Mouse (Mus musculus): ENCODE data around the gene Lrrtm3. TPM values are rescaled to one million over a fixed set of nuclear protein-coding genes. Genes with fewer than 3 reads are reported as not detected.
A peak's percentile ranks its signal among the peaks of the same experiment; 100 is the strongest.

Lrrtm3 gene
- polyA plus RNA-seq, 1 experiment from 2014 or later, result 44.5 TPM

DNA sequence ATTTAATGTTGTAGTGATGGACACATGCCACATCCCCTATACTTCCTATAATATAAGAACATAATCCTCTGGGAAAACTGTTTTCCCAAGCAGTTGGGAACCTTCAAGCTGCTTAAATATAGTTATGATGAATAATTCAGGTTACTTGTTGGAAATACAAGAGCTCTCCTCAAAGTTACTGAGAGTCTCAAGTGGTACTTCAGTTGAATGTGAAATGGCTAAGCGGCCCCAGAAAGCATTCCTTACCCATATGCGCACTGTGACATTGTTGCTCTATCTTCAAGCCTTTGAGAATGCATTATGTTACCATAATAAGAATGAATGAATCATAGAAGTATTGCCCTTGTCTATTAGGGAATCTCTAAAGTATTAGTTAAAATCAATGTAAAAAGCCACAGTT lies 117.8 kb downstream of the Lrrtm3 start:
- Histone ChIP-seq H3K27me3 (replicated peaks) (no peaks in the 10 kb centered on the region), H3K9me3 (replicated peaks) (no peaks in the 10 kb centered on the region), H3K27ac (replicated peaks) (no peak overlapping the region), H3K36me3 (no peaks in the 10 kb centered on the region), H3K9ac (replicated peaks) (no peak overlapping the region), H3K4me1 (peaks cover 3% of the 10 kb centered on the region), H3K4me3 (replicated peaks) (no peak overlapping the region), H3K4me2 (no peak overlapping the region)
- no peak for ATAC-seq (ENCODE audit: low FRiP score)
- WGBS, result 94% methylated on average over 2 of the region's 2 CpGs

DNA sequence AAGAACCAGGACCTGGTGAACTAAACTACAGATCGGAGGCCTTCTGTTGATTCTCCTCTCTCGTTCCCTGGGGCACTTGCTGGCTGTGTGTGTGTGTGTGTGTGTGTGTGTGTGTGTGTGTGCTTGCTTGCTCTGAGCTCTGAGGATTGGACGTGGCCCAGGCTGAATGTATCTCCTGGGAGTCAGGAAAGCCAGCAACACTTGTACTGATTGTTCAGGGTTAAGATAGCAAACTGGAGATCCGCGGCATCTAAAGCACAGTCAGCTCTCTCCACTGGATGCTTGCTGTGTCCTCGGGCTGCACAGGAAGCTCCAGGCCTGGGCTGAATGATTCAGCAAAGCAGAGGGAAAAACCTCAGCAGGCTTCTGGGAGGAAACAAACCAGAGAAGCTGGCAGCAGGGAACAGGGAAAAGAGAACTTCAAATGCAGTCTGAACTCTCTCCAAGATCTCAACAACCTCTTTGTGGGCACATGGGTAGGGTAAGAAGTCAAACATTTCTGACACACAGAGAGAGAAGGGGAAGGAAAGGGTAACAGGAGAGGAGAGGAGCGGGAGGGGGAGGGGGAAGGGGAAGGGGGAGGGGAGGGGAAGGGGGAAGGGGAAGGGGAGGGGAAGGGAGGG lies 135.7 kb downstream of the Lrrtm3 start:
- Histone ChIP-seq H3K27me3 (replicated peaks) (no peaks in the 10 kb centered on the region), H3K4me3 (replicated peaks) (no peak overlapping the region), H3K9ac (replicated peaks) (no peak overlapping the region), H3K27ac (replicated peaks) (0 out of 2 replicates have a peak overlapping the region, but pooled peaks have one; percentile 45), H3K9me3 (replicated peaks) (no peaks in the 10 kb centered on the region), H3K4me2 (no peak overlapping the region), H3K4me1 (peaks cover 9% of the 10 kb centered on the region; the same call in 1 of the 2 replicates), H3K36me3 (no peaks in the 10 kb centered on the region)
- ATAC-seq (ENCODE audit: low FRiP score), result peak; percentile 38; the same call in 1 of the 2 replicates
- 21% methylated on average over 6 of the region's 7 CpGs for WGBS

DNA sequence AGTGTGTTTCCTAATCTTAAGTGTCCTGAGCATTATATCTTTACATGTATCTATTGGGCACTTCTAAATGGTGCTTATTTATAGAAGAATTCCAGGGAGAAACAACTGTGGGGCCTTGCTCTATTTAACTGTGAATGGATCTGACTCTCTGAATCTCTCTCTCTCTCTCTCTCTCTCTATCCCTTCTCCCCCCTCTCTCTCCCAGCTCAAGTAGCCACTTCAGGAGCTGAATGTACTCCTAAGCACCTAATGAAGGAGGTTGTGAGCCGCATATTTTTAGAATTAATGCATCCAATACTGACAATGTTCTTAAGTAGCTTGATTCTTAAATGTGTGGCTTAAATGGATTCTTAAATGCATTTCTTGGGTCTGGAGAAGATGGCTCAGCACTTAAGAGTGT lies 138.6 kb downstream of the Lrrtm3 start:
- Histone ChIP-seq H3K4me3 (replicated peaks) (no peak overlapping the region), H3K4me1 (peaks cover 9% of the 10 kb centered on the region; the same call in 1 of the 2 replicates), H3K27me3 (replicated peaks) (no peaks in the 10 kb centered on the region), H3K27ac (replicated peaks) (no peak overlapping the region), H3K36me3 (no peaks in the 10 kb centered on the region), H3K4me2 (no peak overlapping the region), H3K9ac (replicated peaks) (no peak overlapping the region), H3K9me3 (replicated peaks) (no peaks in the 10 kb centered on the region)
- no peak for ATAC-seq (ENCODE audit: low FRiP score)
- WGBS, result 92% methylated on average over 1 of the region's 1 CpGs

GRCm38 (mm10) chr10:63950867-63951266 lies 139.2 kb downstream of the Lrrtm3 start:
- Histone ChIP-seq H3K27me3 (replicated peaks) (no peaks in the 10 kb centered on the region), H3K27ac (replicated peaks) (no peak overlapping the region), H3K4me3 (replicated peaks) (no peak overlapping the region), H3K4me2 (no peak overlapping the region), H3K36me3 (no peaks in the 10 kb centered on the region), H3K9me3 (replicated peaks) (no peaks in the 10 kb centered on the region), H3K4me1 (peaks cover 13% of the 10 kb centered on the region), H3K9ac (replicated peaks) (no peak overlapping the region)
- 50% methylated on average over 8 of the region's 8 CpGs for WGBS
- ATAC-seq (ENCODE audit: low FRiP score), result no peak

DNA sequence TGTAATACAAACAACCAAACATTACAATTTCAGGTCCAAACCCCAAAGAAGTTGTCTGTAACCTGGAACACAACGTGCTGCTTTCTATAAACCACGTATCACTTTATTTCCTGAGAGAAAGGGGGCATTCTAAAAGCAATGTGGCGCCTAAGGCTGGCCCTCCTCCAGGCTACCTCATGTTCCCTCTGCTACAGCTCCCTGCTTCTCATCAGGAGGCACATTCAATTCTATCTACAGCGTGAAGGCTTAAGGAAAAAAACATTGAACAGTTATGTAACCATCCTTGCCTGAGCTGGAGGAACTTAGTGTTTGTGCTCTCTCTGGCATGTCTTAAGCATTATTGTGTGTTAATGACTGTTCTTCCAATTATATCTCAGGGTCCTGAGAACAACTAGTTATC lies 142.8 kb downstream of the Lrrtm3 start:
- Histone ChIP-seq H3K4me2 (no peak overlapping the region), H3K36me3 (no peaks in the 10 kb centered on the region), H3K4me3 (replicated peaks) (no peak overlapping the region), H3K9me3 (replicated peaks) (no peaks in the 10 kb centered on the region), H3K27me3 (replicated peaks) (no peaks in the 10 kb centered on the region), H3K4me1 (peaks cover 8% of the 10 kb centered on the region; the same call in 1 of the 2 replicates), H3K9ac (replicated peaks) (no peak overlapping the region), H3K27ac (replicated peaks) (no peak overlapping the region)
- no peak for ATAC-seq (ENCODE audit: low FRiP score)
- 74% methylated on average over 4 of the region's 4 CpGs for WGBS

GRCm38 (mm10) chr10:63945534-63945933 lies 144.5 kb downstream of the Lrrtm3 start:
- ATAC-seq (ENCODE audit: low FRiP score), result no peak
- H3K4me1 ChIP-seq, result peaks cover 8% of the 10 kb centered on the region; the same call in 1 of the 2 replicates

DNA sequence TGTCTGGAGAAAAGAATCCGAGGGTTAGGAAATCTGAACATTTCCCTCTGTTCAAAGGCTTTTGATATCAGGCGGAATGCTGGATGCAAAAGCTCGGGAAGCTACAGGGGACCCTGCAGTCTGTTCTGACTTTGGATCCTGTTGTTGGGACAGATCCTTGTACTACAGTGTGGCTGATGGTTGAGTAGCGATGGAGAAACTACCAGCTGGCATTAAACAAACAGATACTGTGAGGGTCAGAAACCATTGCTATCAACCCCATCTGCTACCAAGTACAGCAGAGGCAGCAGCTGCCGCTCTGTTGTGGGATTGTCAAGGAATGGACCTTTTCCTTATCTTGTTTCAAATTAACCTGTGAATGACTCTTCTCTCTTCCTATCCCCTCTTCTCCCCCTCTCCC lies 156.1 kb downstream of the Lrrtm3 start:
- no peaks in the 10 kb centered on the region for H3K36me3 ChIP-seq
- no peaks in the 10 kb centered on the region for H3K9me3 ChIP-seq (replicated peaks)
- no peak overlapping the region for H3K9ac ChIP-seq (replicated peaks)
- no peaks in the 10 kb centered on the region for H3K4me1 ChIP-seq
- no peak overlapping the region for H3K27ac ChIP-seq (replicated peaks)
- no peak for ATAC-seq (ENCODE audit: low FRiP score)
- no peak overlapping the region for H3K4me3 ChIP-seq (replicated peaks)
- no peaks in the 10 kb centered on the region for H3K27me3 ChIP-seq (replicated peaks)
- 73% methylated on average over 5 of the region's 5 CpGs for WGBS
- no peak overlapping the region for H3K4me2 ChIP-seq

More at GRCm38 (mm10) chr10:63945534-63945933, 144.5 kb downstream of the Lrrtm3 start:
- H3K9me3 ChIP-seq (replicated peaks), result no peaks in the 10 kb centered on the region
- H3K27ac ChIP-seq (replicated peaks), result no peak overlapping the region
- H3K27me3 ChIP-seq (replicated peaks), result no peaks in the 10 kb centered on the region
- WGBS, result 19% methylated on average over 3 of the region's 3 CpGs
- no peak overlapping the region for H3K4me3 ChIP-seq (replicated peaks)
- H3K9ac ChIP-seq (replicated peaks), result no peak overlapping the region
- no peaks in the 10 kb centered on the region for H3K36me3 ChIP-seq
- no peak overlapping the region for H3K4me2 ChIP-seq

- Histone ChIP-seq H3K9me3 (replicated peaks) (no peaks in the 10 kb centered on the region), H3K9ac (replicated peaks) (no peak within 1 kb of the TSS), H3K4me3 (replicated peaks) (no peak within 1 kb of the TSS), H3K36me3 (no peaks in the 10 kb centered on the region), H3K27ac (replicated peaks) (no peak within 1 kb of the TSS), H3K4me2 (no peak within 1 kb of the TSS), H3K27me3 (replicated peaks) (no peaks in the 10 kb centered on the region), H3K4me1 (no peaks in the 10 kb centered on the region)
- no peak for ATAC-seq (ENCODE audit: low FRiP score)
These were observed 162.7 kb downstream of the Lrrtm3 start, which contains the start of gene Gm10118 for GRCm38 (mm10) chr10:63927334-63927733. TSS of gene Gm10118 (minus strand) at chr10:63927434.

GRCm38 (mm10) chr10:63908878-63909277 lies 181.2 kb downstream of the Lrrtm3 start:
- Histone ChIP-seq H3K27ac (replicated peaks) (no peak overlapping the region), H3K36me3 (no peaks in the 10 kb centered on the region), H3K27me3 (replicated peaks) (no peaks in the 10 kb centered on the region), H3K9ac (replicated peaks) (no peak overlapping the region), H3K4me2 (no peak overlapping the region), H3K9me3 (replicated peaks) (no peaks in the 10 kb centered on the region), H3K4me3 (replicated peaks) (no peak overlapping the region), H3K4me1 (no peaks in the 10 kb centered on the region)
- ATAC-seq (ENCODE audit: low FRiP score), result no peak

DNA sequence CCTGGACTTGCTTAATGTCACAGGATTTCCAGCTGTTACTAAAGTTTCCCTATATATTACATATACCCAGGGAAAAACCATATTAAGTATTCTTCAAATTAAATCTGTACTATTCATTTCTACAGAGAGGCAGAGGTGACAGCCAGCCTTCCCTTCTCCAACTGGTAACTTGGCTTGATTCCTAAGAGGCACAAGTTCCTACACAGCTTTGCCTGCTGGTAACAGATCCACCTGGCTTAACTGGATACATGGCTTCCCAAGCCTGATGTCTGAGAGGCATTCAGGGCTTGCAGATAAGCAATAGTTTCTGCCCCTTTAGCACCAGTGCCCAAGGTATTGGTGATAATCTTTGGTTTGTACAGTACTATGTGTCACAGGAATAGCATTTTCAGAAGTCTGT lies 190.2 kb downstream of the Lrrtm3 start:
- H3K9ac ChIP-seq (replicated peaks), result no peak overlapping the region
- H3K27ac ChIP-seq (replicated peaks), result no peak overlapping the region
- no peak for ATAC-seq (ENCODE audit: low FRiP score)
- H3K4me1 ChIP-seq, result no peaks in the 10 kb centered on the region
- no peaks in the 10 kb centered on the region for H3K36me3 ChIP-seq
- no peaks in the 10 kb centered on the region for H3K27me3 ChIP-seq (replicated peaks)
- no peak overlapping the region for H3K4me3 ChIP-seq (replicated peaks)
- no peak overlapping the region for H3K4me2 ChIP-seq
- H3K9me3 ChIP-seq (replicated peaks), result peaks cover 3% of the 10 kb centered on the region; the same call in 1 of the 2 replicates

DNA sequence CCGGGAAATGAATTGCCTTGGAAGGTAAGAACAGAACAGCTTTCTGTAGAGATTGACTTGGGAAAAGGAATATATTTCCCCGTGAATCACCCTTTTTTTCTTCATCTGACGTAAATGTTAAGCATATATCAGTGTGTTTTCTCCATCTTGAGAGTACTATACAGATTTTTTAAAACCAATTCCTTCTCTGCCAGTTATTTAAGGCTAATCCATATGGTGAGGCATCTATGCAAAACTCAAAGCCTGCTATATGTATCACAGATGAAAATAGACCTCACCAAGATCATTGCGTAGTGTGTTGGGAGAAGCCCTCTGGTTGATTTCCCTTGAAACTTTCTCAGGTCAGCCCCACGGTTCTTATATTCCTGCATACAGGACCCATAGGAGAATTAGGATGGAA lies 195.5 kb downstream of the Lrrtm3 start:
- no peak overlapping the region for H3K4me3 ChIP-seq (replicated peaks)
- peaks cover 3% of the 10 kb centered on the region; the same call in 1 of the 2 replicates for H3K9me3 ChIP-seq (replicated peaks)
- no peak overlapping the region for H3K9ac ChIP-seq (replicated peaks)
- no peaks in the 10 kb centered on the region for H3K27me3 ChIP-seq (replicated peaks)
- no peak overlapping the region for H3K27ac ChIP-seq (replicated peaks)
- 89% methylated on average over 5 of the region's 5 CpGs for WGBS
- H3K4me2 ChIP-seq, result no peak overlapping the region
- no peaks in the 10 kb centered on the region for H3K36me3 ChIP-seq
- H3K4me1 ChIP-seq, result no peaks in the 10 kb centered on the region
- no peak for ATAC-seq (ENCODE audit: low FRiP score)

DNA sequence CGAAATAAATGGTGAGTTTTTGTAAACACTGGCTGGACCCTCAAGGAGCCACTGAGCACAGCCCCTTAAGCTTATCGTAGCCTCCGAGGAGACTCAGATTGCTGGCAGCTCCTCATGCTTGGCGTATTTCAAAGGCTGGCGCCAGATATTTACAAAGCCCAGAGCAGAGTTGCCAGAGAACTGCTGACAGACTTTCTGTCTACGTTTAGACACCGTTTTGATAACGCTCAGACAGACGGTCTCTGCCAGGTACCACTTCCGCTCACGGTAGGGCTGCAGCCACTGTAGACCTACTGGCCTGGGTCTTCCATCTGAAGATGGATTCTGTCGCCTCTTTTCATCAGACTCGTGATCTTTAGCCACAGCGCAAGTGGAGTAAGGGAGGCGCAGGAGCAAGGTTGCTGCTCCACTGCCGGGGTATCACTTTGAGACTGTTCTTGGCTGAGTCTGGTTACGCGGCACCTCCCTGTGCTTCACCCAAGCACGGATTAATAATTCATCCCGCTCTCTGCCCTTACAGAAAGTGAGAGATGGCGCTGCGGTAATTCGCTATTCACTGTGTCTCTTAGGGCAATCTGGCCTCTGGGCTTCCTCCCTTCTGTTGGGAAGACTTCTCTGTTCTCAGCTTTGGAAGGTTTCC lies 203.5 kb downstream of the Lrrtm3 start:
- H3K9ac ChIP-seq (replicated peaks), result no peak overlapping the region
- H3K9me3 ChIP-seq (replicated peaks), result no peaks in the 10 kb centered on the region
- no peak overlapping the region for H3K4me2 ChIP-seq
- H3K27ac ChIP-seq (replicated peaks), result no peak overlapping the region
- H3K27me3 ChIP-seq (replicated peaks), result no peaks in the 10 kb centered on the region
- H3K4me1 ChIP-seq, result no peaks in the 10 kb centered on the region
- ATAC-seq (ENCODE audit: low FRiP score), result no peak
- H3K4me3 ChIP-seq (replicated peaks), result no peak overlapping the region
- WGBS, result 85% methylated on average over 23 of the region's 23 CpGs
- H3K36me3 ChIP-seq, result no peaks in the 10 kb centered on the region
